Comparison of ENCODE assay signal across 23 mouse cellular contexts in genomic region chr3:59191674-59192073, GRCm38 (mm10). TPM values are rescaled to one million over a fixed set of nuclear protein-coding genes. Genes with fewer than 3 reads are reported as not detected.
"Had no signal": no experiment of that assay in that cellular context is flagged by ENCODE, and none has a peak within 500 bp of the region (broad histone marks: within the 10 kb centered on the region; RNA-seq: fewer than 3 reads in every experiment).

No protein-coding gene starts in this region.

- H3K9ac ChIP-seq: lung, embryonic 14.5 days; midbrain, embryonic 12.5 days; neural tube, embryonic 13.5 days; neural tube, embryonic 15.5 days had no signal

- H3K36me3 ChIP-seq: midbrain, embryonic 10.5 days; midbrain, embryonic 12.5 days; neural tube, embryonic 13.5 days; neural tube, embryonic 15.5 days had no signal

- H3K9me3 ChIP-seq: midbrain, embryonic 10.5 days; midbrain, embryonic 12.5 days; neural tube, embryonic 13.5 days; neural tube, embryonic 15.5 days had no signal

- H3K4me1 ChIP-seq: midbrain, embryonic 10.5 days; midbrain, embryonic 12.5 days; neural tube, embryonic 13.5 days; neural tube, embryonic 15.5 days had no signal

- H3K27ac ChIP-seq: midbrain, embryonic 10.5 days; midbrain, embryonic 12.5 days; neural tube, embryonic 13.5 days; neural tube, embryonic 15.5 days had no signal

- H3K4me2 ChIP-seq: lung, embryonic 14.5 days; midbrain, embryonic 12.5 days; neural tube, embryonic 13.5 days; neural tube, embryonic 15.5 days had no signal

- H3K4me3 ChIP-seq: midbrain, embryonic 10.5 days; midbrain, embryonic 12.5 days; myocyte; neural tube, embryonic 13.5 days; neural tube, embryonic 15.5 days had no signal

- ATAC-seq: midbrain, embryonic 16.5 days had no signal

- DNase-seq: lung, adult 18-20 months; lung, embryonic 14.5 days; lung, postnatal 10 days; lung, postnatal 4 days; midbrain, embryonic 14.5 days; retina, postnatal 1 day; right cerebral cortex, adult 18-20 months; right cerebral cortex, postnatal 25 days; right cerebral cortex, postnatal 4 days; spleen, adult 18-20 months; thymus, adult 2 months; thymus, postnatal 25 days; thymus, postnatal 4 days had no signal

- H3K27me3 ChIP-seq: midbrain, embryonic 12.5 days; neural tube, embryonic 13.5 days; neural tube, embryonic 15.5 days had no signal

RNA-seq across cellular contexts. Expression of gene Gpr87, which starts 3.2 kb away (rescaled TPM):
- polyA plus RNA-seq: lung, embryonic 16.5 days; midbrain, embryonic 16.5 days; myocyte; neural tube, embryonic 11.5 days; neural tube, embryonic 13.5 days; small intestine, adult 2 months; testis, adult 2 months had no signal

RNA-seq across cellular contexts. Expression of gene P2ry13, which starts 19.0 kb away (rescaled TPM):
- polyA plus RNA-seq: myocyte had no signal
